Mouse (Mus musculus) subcutaneous adipose tissue, adult 2 months (tissue): Measurements from ENCODE around the gene Afg3l1. TPM values are rescaled to one million over a fixed set of nuclear protein-coding genes. Genes with fewer than 3 reads are reported as not detected.

Experiments used
- polyA plus RNA-seq: library from polyadenylated mRNA; depleted of rRNA; stranded (reverse); fragments of >200 nt; gene quantifications from 2 replicates; pipeline ENCODE4 v1.2.3, GENCODE M21; 2012; ENCODE audit warnings: low replicate concordance; rRNA removed

Afg3l1 gene
- polyA plus RNA-seq: 27.1 and 38.6 TPM in 2 replicates

DNA sequence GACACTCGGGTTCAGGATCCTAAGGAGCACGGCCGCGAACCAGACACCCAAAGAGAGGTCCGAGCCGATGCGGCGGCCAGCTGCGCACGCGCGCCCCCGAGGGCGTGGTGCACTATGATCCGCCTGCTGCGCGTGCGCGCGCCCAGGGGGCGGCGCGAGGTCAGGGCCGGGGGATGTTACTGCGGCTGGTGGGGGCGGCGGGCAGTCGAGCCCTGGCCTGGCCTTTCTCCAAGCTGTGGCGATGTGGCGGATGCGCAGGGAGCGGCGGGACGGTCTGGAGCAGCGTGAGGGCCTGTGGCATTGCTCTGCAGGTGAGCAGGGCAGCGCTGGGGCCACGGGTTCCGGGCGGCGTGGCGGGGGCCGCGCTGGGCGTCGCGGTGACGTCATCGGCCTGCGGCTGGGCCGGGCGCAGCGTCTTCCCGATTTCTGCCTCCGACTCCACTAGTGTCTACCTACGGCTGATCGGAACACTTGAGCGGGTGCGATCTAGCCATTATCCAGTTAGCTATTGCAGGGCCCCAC is at the start of gene Afg3l1:
Gene Afg3l1, plus strand, starts transcription at position 167 of the 522 bp plus-strand sequence.

DNA sequence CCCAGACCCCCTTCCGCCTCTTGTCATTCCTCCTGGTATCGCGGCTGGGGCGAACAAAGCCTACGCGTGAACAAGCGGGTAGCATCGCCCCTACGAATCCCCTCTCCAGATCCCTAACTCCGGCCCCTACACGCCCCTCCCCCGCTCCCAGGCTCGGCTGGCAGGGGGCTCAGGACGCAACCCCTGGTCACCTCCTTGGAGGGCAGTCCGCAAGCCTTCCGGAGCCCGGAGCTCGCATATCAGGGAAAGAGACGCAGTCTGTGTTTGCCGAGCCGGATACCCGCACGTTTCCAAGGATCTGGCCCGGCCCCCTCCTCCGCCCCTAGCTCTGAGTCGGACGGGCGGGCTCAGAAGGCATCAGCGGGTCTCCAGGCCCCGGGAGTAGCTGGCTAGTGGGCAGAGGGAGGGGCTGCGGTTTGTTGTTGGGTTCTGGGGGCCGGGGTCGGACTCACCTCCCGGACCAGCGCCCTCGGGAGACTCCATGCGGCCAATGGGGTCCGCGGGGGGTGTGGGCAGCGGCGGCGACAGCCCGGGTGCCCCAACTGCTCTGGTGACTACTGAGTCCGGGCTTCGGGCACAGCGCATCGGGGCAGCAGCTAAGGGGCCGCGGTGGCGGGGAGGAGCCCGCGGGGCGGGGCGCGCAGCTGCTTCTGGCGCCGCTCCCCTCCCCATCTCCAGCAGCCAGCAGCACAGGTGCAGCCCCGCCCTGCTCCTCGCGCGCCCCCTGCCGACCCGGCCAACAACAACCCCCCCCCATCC is 37.3 kb downstream of the Afg3l1 start, which contains the start of gene Dbndd1:
Gene Dbndd1, minus strand, starts transcription at position 683 of the 759 bp plus-strand sequence.

DNA sequence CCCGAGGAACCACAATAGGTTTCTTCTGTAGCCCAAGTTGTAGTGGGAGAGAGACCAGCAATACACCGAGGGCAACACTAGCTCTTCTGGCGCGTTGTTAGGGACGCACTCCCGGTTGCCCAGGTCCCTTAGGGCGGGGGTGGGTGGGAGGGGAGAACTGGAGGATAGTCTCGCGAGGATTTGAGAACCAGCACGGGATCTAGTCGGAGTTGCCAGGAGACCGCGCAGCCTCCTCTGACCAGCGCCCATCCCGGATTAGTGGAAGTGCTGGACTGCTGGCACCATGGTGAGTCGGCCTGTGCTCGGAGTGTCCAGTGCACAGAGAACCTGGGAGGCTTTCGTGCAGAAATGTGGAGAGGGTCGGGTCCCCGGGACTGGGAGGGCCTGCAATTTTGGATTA is 41.0 kb downstream of the Afg3l1 start, which contains the start of gene Gas8:
Gene Gas8, plus strand, starts transcription at position 168 of the 400 bp plus-strand sequence.

Other genes with a start within 250 kb of the Afg3l1 start
- 5.7 and 12.5 TPM in 2 replicates for gene Spata2l, start 241.7 kb upstream of the Afg3l1 start, polyA plus RNA-seq
- 29.0 and 39.9 TPM in 2 replicates for gene Zfp276, start 223.7 kb upstream of the Afg3l1 start, polyA plus RNA-seq
- 50.6 and 80.0 TPM in 2 replicates for gene Vps9d1, start 223.6 kb upstream of the Afg3l1 start, polyA plus RNA-seq
- 4.5 and 29.1 TPM in 2 replicates for gene Fanca, start 159.3 kb upstream of the Afg3l1 start, polyA plus RNA-seq
- 0.46 and 3.7 TPM in 2 replicates for gene Spire2, start 145.2 kb upstream of the Afg3l1 start, polyA plus RNA-seq
- 221 and 244 TPM in 2 replicates for gene Tcf25, start 104.2 kb upstream of the Afg3l1 start, polyA plus RNA-seq
- gene Mc1r, start 70.8 kb upstream of the Afg3l1 start, polyA plus RNA-seq: not detected in 2 replicates
- 0.93 and 1.2 TPM in 2 replicates for gene Tubb3, start 66.5 kb upstream of the Afg3l1 start, polyA plus RNA-seq
- gene Def8, start 54.4 kb upstream of the Afg3l1 start, polyA plus RNA-seq: 37.6 and 47.4 TPM in 2 replicates
- 0.40 TPM in 1 of 2 replicates, not detected in the other for gene Dbndd1, start 37.6 kb downstream of the Afg3l1 start, polyA plus RNA-seq
- gene Gas8, start 40.9 kb downstream of the Afg3l1 start, polyA plus RNA-seq: 6.4 and 14.5 TPM in 2 replicates
- 12.4 and 33.5 TPM in 2 replicates for gene Rhou, start 176.0 kb downstream of the Afg3l1 start, polyA plus RNA-seq